Mouse (Mus musculus) megakaryocyte, embryonic 14.5 days (primary cell): ENCODE results near the gene Cstf1.

Source experiments
- FLI1 ChIP-seq: IDR thresholded peaks from 2 replicates; pipeline ENCODE4 v1.6.1; 2012; ENCODE audit warnings: low read length, inconsistent platforms, mixed read lengths
- GATA1 ChIP-seq: IDR thresholded peaks from 3 replicates; pipeline ENCODE4 v1.6.1; 2012; ENCODE audit warnings: mixed read lengths, low read length, inconsistent platforms, borderline replicate concordance

DNA sequence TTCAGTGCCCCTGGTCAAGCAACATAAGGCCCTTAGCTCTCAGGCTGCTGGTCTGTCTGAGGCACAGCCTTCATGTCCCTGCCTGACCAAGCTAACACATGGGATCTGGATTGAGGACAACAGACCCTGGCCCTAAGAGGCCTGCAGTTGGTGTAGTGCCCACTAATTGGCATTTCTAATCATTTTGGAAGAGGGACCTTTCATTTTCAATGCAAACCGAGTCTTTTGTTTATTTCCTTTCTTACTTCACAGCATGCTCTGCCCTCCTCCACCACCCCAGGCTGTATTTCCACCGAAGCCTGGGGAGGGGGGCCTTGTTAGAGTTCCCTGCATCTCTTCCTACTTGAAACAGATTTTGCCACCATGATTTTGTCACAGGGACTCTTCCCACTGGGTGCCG is 29.5 kb upstream of the Cstf1 start:
- TF ChIP-seq GATA1 (no peak), FLI1 (no peak)
